9 mouse cellular contexts compared by ENCODE assay signal in the genomic region with DNA sequence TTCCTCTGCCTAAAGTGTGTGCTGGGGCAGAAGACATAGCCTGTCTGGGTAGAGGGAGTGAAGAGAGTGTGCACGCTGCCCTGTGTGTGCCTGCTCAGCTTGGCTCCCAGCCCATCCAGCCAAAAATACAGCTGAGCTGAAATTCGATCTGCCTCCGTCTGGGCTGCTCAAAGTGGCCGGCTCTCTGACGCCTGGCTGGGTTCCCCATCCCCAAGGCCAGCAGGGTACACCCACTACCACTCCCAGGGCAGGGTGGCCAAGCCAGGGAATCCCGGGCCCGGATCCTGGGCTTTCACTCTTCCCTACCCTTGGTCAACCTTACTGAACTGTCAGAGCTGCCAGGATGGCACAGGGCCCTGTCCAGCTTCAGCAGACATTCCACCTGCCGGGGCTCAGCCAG. TPM values are rescaled to one million over a fixed set of nuclear protein-coding genes. Genes with fewer than 3 reads are reported as not detected.
A peak's percentile ranks its signal among the peaks of the same experiment; 100 is the strongest.
DNase-seq lines count a peak whose midpoint lies in the region; ATAC-seq lines count a peak whose summit lies in the region.
"Had no signal": no experiment of that assay in that cellular context is flagged by ENCODE, and none has a peak within 500 bp of the region (broad histone marks: within the 10 kb centered on the region; RNA-seq: fewer than 3 reads in every experiment).

No protein-coding gene starts in this region.

- H3K27me3 ChIP-seq in forebrain, embryonic 10.5 days (ENCODE audit: poor library complexity, severe bottlenecking): peaks cover 40% of the 10 kb centered on the region
- no peaks in the 10 kb centered on the region for H3K27me3 ChIP-seq in forebrain, embryonic 15.5 days
- no peaks in the 10 kb centered on the region for H3K27me3 ChIP-seq in heart, embryonic 13.5 days (replicated peaks)
- H3K27me3 ChIP-seq in forebrain, embryonic 16.5 days (replicated peaks; ENCODE audit: control insufficient read depth, insufficient read depth, low read length): no peaks in the 10 kb centered on the region

- no peaks in the 10 kb centered on the region for H3K36me3 ChIP-seq in forebrain, embryonic 10.5 days (replicated peaks)
- H3K36me3 ChIP-seq in forebrain, embryonic 15.5 days: no peaks in the 10 kb centered on the region
- no peaks in the 10 kb centered on the region for H3K36me3 ChIP-seq in heart, embryonic 13.5 days
- no peaks in the 10 kb centered on the region for H3K36me3 ChIP-seq in forebrain, embryonic 16.5 days (ENCODE audit: control insufficient read depth, insufficient read depth)

- ATAC-seq in forebrain, embryonic 15.5 days (replicated peaks): no peak
- peak; percentile 22; the same call in 1 of the 2 replicates for ATAC-seq in heart, embryonic 13.5 days (ENCODE audit: extremely low read depth, insufficient number of reproducible peaks, low FRiP score, low TSS enrichment)
- ATAC-seq in forebrain, embryonic 16.5 days: no peak

- WGBS in forebrain, embryonic 10.5 days: 20% methylated on average over 8 of the region's 8 CpGs
- WGBS in forebrain, embryonic 15.5 days: 13% methylated on average over 8 of the region's 8 CpGs
- 13% methylated on average over 8 of the region's 8 CpGs for WGBS in heart, embryonic 13.5 days
- 19% methylated on average over 8 of the region's 8 CpGs for WGBS in forebrain, embryonic 16.5 days

- H3K27ac ChIP-seq in forebrain, embryonic 10.5 days: peak overlapping the region; percentile 48
- no peak overlapping the region for H3K27ac ChIP-seq in forebrain, embryonic 15.5 days (replicated peaks)
- H3K27ac ChIP-seq in heart, embryonic 13.5 days (replicated peaks): peak overlapping the region; percentile 75
- H3K27ac ChIP-seq in forebrain, embryonic 16.5 days (ENCODE audit: low read length): no peak overlapping the region

- no peak overlapping the region; the same call in 1 of the 2 replicates for H3K4me3 ChIP-seq in forebrain, embryonic 10.5 days
- H3K4me3 ChIP-seq in forebrain, embryonic 15.5 days: no peak overlapping the region
- H3K4me3 ChIP-seq in heart, embryonic 13.5 days: no peak overlapping the region
- H3K4me3 ChIP-seq in forebrain, embryonic 16.5 days (replicated peaks; ENCODE audit: low read length): no peak overlapping the region
- H3K4me3 ChIP-seq: erythroblast, embryonic 14.5 days had no signal

- no peak overlapping the region for H3K9ac ChIP-seq in forebrain, embryonic 15.5 days (replicated peaks)
- peak overlapping the region; percentile 63 for H3K9ac ChIP-seq in heart, embryonic 13.5 days
- no peak overlapping the region for H3K9ac ChIP-seq in forebrain, embryonic 16.5 days (replicated peaks; ENCODE audit: low read depth, low read length)

- no peak for DNase-seq in forebrain, embryonic 10.5 days (ENCODE audit: extremely low spot score, low spot score)
- DNase-seq in right cerebral cortex, postnatal 14 days: peak; percentile 60
- no peak for DNase-seq in right cerebral cortex, adult 2 months (ENCODE audit: low spot score in 2 of 2)
- peak; percentile 67 to 74 for DNase-seq in kidney, postnatal 4 days
- no peak for DNase-seq in frontal cortex, postnatal 14 days (ENCODE audit: low spot score in 2 of 2)

- H3K4me1 ChIP-seq in forebrain, embryonic 10.5 days: peaks cover 87% of the 10 kb centered on the region
- peaks cover 38% of the 10 kb centered on the region for H3K4me1 ChIP-seq in forebrain, embryonic 15.5 days
- peaks cover 92% of the 10 kb centered on the region for H3K4me1 ChIP-seq in heart, embryonic 13.5 days
- H3K4me1 ChIP-seq in forebrain, embryonic 16.5 days (replicated peaks; ENCODE audit: control insufficient read depth, insufficient read depth, low read length): peaks cover 28% of the 10 kb centered on the region

- no peak overlapping the region for H3K4me2 ChIP-seq in forebrain, embryonic 15.5 days (replicated peaks)
- peak overlapping the region; percentile 49 for H3K4me2 ChIP-seq in heart, embryonic 13.5 days
- no peak overlapping the region for H3K4me2 ChIP-seq in forebrain, embryonic 16.5 days (ENCODE audit: low read length)

- no peaks in the 10 kb centered on the region for H3K9me3 ChIP-seq in forebrain, embryonic 10.5 days
- no peaks in the 10 kb centered on the region for H3K9me3 ChIP-seq in forebrain, embryonic 15.5 days
- H3K9me3 ChIP-seq in heart, embryonic 13.5 days: no peaks in the 10 kb centered on the region
- no peaks in the 10 kb centered on the region for H3K9me3 ChIP-seq in forebrain, embryonic 16.5 days (ENCODE audit: control insufficient read depth, low read length)

RNA-seq across cellular contexts. Expression of gene Acvrl1, which starts 15.2 kb away (rescaled TPM):
- 8.0 and 8.1 TPM in 2 replicates for polyA plus RNA-seq in forebrain, embryonic 10.5 days (2016; fragmentation: Nextera tagmentation; extraction: Ambion mirVana)
- polyA plus RNA-seq in forebrain, embryonic 15.5 days (2015; fragmentation: Nextera tagmentation; extraction: Ambion mirVana): 6.5 and 6.7 TPM in 2 replicates
- 7.0 and 7.4 TPM in 2 replicates for polyA plus RNA-seq in heart, embryonic 13.5 days (2015; fragmentation: Nextera tagmentation; extraction: Ambion mirVana)
- polyA plus RNA-seq in forebrain, embryonic 16.5 days (2015; fragmentation: Nextera tagmentation; extraction: Ambion mirVana): 8.0 and 8.4 TPM in 2 replicates
- polyA plus RNA-seq: erythroblast, embryonic 14.5 days had no signal

RNA-seq across cellular contexts. Expression of gene Ankrd33, which starts 27.9 kb away (rescaled TPM):
- not detected in 2 replicates for polyA plus RNA-seq in forebrain, embryonic 10.5 days (2016; fragmentation: Nextera tagmentation; extraction: Ambion mirVana)
- polyA plus RNA-seq in forebrain, embryonic 15.5 days (2015; fragmentation: Nextera tagmentation; extraction: Ambion mirVana): not detected in 2 replicates
- not detected in 2 replicates for polyA plus RNA-seq in heart, embryonic 13.5 days (2015; fragmentation: Nextera tagmentation; extraction: Ambion mirVana)
- not detected in 2 replicates for polyA plus RNA-seq in forebrain, embryonic 16.5 days (2015; fragmentation: Nextera tagmentation; extraction: Ambion mirVana)
- polyA plus RNA-seq: erythroblast, embryonic 14.5 days had no signal

RNA-seq across cellular contexts. Expression of gene Acvr1b, which starts 30.4 kb away (rescaled TPM):
- 5.8 TPM in 2 replicates for polyA plus RNA-seq in forebrain, embryonic 10.5 days (2016; fragmentation: Nextera tagmentation; extraction: Ambion mirVana)
- polyA plus RNA-seq in forebrain, embryonic 15.5 days (2015; fragmentation: Nextera tagmentation; extraction: Ambion mirVana): 22.6 and 22.8 TPM in 2 replicates
- 5.4 and 6.0 TPM in 2 replicates for polyA plus RNA-seq in heart, embryonic 13.5 days (2015; fragmentation: Nextera tagmentation; extraction: Ambion mirVana)
- polyA plus RNA-seq in forebrain, embryonic 16.5 days (2015; fragmentation: Nextera tagmentation; extraction: Ambion mirVana): 26.0 and 27.4 TPM in 2 replicates

Comparison
In these comparisons a context has a peak if more than half of its experiments do, and no peak if none do; other contexts are left out.
1. DNase-seq: peak in right cerebral cortex, postnatal 14 days (single experiment) and kidney, postnatal 4 days (2 of 2); none in forebrain, embryonic 10.5 days (single experiment), right cerebral cortex, adult 2 months (0 of 2) and frontal cortex, postnatal 14 days (0 of 2).
2. H3K27ac ChIP-seq: peak in forebrain, embryonic 10.5 days (single experiment) and heart, embryonic 13.5 days (single experiment); none in forebrain, embryonic 15.5 days (single experiment) and forebrain, embryonic 16.5 days (single experiment).